Comparison of ENCODE assay signal across 8 mouse cellular contexts in the genomic region with DNA sequence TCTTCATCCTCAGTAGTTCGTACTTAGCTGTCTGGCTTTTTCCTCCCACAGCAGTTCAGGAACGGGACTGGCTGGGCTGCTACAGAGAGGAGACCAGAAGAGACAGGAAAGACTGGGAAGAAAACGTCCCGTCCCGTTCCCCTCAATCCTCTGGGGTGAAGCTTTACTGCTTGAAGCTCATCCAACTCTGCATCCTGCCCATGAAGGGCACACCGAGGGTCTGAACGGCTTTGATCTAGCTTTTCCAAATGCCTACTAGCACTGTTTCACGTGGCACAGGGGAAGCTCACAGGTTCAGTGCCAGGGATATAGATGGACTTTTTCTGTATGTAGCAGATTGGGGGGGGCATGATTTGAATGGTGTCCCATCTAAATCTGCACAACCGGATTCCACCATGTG. TPM values are rescaled to one million over a fixed set of nuclear protein-coding genes. Genes with fewer than 3 reads are reported as not detected.
DNase-seq lines count a peak whose midpoint lies in the region; ATAC-seq and TF ChIP-seq lines count a peak whose summit lies in the region.

No protein-coding gene starts in this region.

- WGBS in forebrain, embryonic 12.5 days, result 37% methylated on average over 9 of the region's 9 CpGs
- 39% methylated on average over 9 of the region's 9 CpGs for WGBS in intestine, embryonic 14.5 days
- 32% methylated on average over 9 of the region's 9 CpGs for WGBS in midbrain, postnatal 0 days

- TF ChIP-seq CTCF in layer of hippocampus, adult 2 months (conservative IDR thresholded peaks at IDR 0.05), result no peak
- TF ChIP-seq CTCF in midbrain, postnatal 0 days (IDR thresholded peaks at IDR 0.05), result no peak

- H3K4me1 ChIP-seq in forebrain, embryonic 12.5 days, result peaks cover 5% of the 10 kb centered on the region; the same call in 1 of the 2 replicates
- H3K4me1 ChIP-seq in intestine, embryonic 14.5 days (replicated peaks; ENCODE audit: control insufficient read depth, insufficient read depth, low read length), result peaks cover 14% of the 10 kb centered on the region
- peaks cover 8% of the 10 kb centered on the region; the same call in 1 of the 2 replicates for H3K4me1 ChIP-seq in midbrain, postnatal 0 days (ENCODE audit: insufficient read depth, low read length)

- no peaks in the 10 kb centered on the region for H3K9me3 ChIP-seq in forebrain, embryonic 12.5 days
- no peaks in the 10 kb centered on the region for H3K9me3 ChIP-seq in intestine, embryonic 14.5 days (ENCODE audit: control insufficient read depth, low read length)
- H3K9me3 ChIP-seq in midbrain, postnatal 0 days (ENCODE audit: low read length), result no peaks in the 10 kb centered on the region

- peak overlapping the region; percentile 55 for H3K4me3 ChIP-seq in layer of hippocampus, adult 2 months
- H3K4me3 ChIP-seq in forebrain, embryonic 12.5 days (replicated peaks), result no peak overlapping the region
- 0 out of 2 replicates have a peak overlapping the region, but pooled peaks have one; percentile 26 for H3K4me3 ChIP-seq in intestine, embryonic 14.5 days (ENCODE audit: low read depth, low read length)
- peak overlapping the region; percentile 35; the same call in 1 of the 2 replicates for H3K4me3 ChIP-seq in midbrain, postnatal 0 days (ENCODE audit: low read depth, low read length)

- H3K27me3 ChIP-seq in forebrain, embryonic 12.5 days, result peaks cover 28% of the 10 kb centered on the region
- no peaks in the 10 kb centered on the region for H3K27me3 ChIP-seq in intestine, embryonic 14.5 days (replicated peaks; ENCODE audit: control insufficient read depth, insufficient read depth, low read length)
- H3K27me3 ChIP-seq in midbrain, postnatal 0 days (ENCODE audit: insufficient read depth, low read length), result no peaks in the 10 kb centered on the region

- peak overlapping the region; percentile 72 for H3K4me2 ChIP-seq in forebrain, embryonic 12.5 days
- peak overlapping the region; percentile 64 for H3K4me2 ChIP-seq in intestine, embryonic 14.5 days (ENCODE audit: low read length)
- peak overlapping the region; percentile 78 for H3K4me2 ChIP-seq in midbrain, postnatal 0 days (ENCODE audit: low read depth, low read length, poor library complexity, severe bottlenecking)

- H3K27ac ChIP-seq in layer of hippocampus, adult 2 months, result no peak overlapping the region
- H3K27ac ChIP-seq in forebrain, embryonic 12.5 days, result no peak overlapping the region
- H3K27ac ChIP-seq in intestine, embryonic 14.5 days (ENCODE audit: low read depth), result no peak overlapping the region; the same call in 1 of the 2 replicates
- no peak overlapping the region for H3K27ac ChIP-seq in midbrain, postnatal 0 days (ENCODE audit: low read depth, low read length)

- no peak overlapping the region for H3K9ac ChIP-seq in forebrain, embryonic 12.5 days
- no peak overlapping the region for H3K9ac ChIP-seq in intestine, embryonic 14.5 days (ENCODE audit: low read length)
- peak overlapping the region; percentile 54; the same call in 1 of the 2 replicates for H3K9ac ChIP-seq in midbrain, postnatal 0 days (replicated peaks; ENCODE audit: low read length, poor library complexity, severe bottlenecking)

- no peak for DNase-seq in layer of hippocampus, adult 2 months (ENCODE audit: low spot score in 2 of 2)
- DNase-seq in layer of hippocampus, adult 18-20 months (ENCODE audit: low spot score in 2 of 2), result no peak
- no peak for DNase-seq in intestine, embryonic 14.5 days (ENCODE audit: low spot score)
- DNase-seq in midbrain, postnatal 0 days (ENCODE audit: low spot score), result no peak
- DNase-seq in thymus, postnatal 36 days, result no peak
- DNase-seq in frontal cortex, adult 2 months (ENCODE audit: extremely low spot score in 1 of 2, low spot score in 1 of 2), result no peak
- no peak for DNase-seq in thymus, adult 18-20 months

- no peaks in the 10 kb centered on the region for H3K36me3 ChIP-seq in forebrain, embryonic 12.5 days (replicated peaks)
- no peaks in the 10 kb centered on the region for H3K36me3 ChIP-seq in intestine, embryonic 14.5 days (ENCODE audit: control insufficient read depth, insufficient read depth, low read length)
- no peaks in the 10 kb centered on the region for H3K36me3 ChIP-seq in midbrain, postnatal 0 days (ENCODE audit: insufficient read depth, low read length)

- ATAC-seq in forebrain, embryonic 12.5 days (ENCODE audit: low FRiP score), result no peak
- no peak for ATAC-seq in intestine, embryonic 14.5 days (replicated peaks; ENCODE audit: low FRiP score, low TSS enrichment, low read depth)
- ATAC-seq in midbrain, postnatal 0 days (ENCODE audit: low FRiP score), result no peak

RNA-seq across cellular contexts. Expression of a gene that starts 16.0 kb away (rescaled TPM):
- 10 to 100 TPM; 14.4 to 15.8 TPM for total RNA-seq in layer of hippocampus, adult 2 months (2021)
- total RNA-seq in layer of hippocampus, adult 18-20 months (2021), result 10 to 100 TPM; 12.8 to 13.9 TPM
- 16.4 and 16.9 TPM in 2 replicates for polyA plus RNA-seq in forebrain, embryonic 12.5 days (2016; fragmentation: Nextera tagmentation; extraction: Ambion mirVana)
- 12.5 and 14.0 TPM in 2 replicates for polyA plus RNA-seq in intestine, embryonic 14.5 days (2014; fragmentation: Nextera tagmentation; extraction: Ambion mirVana)
- total RNA-seq in midbrain, postnatal 0 days (2014; rRNA removed), result 11.0 and 19.7 TPM in 2 replicates
- polyA plus RNA-seq in midbrain, postnatal 0 days (2015; fragmentation: Nextera tagmentation; extraction: Ambion mirVana), result 11.5 and 11.7 TPM in 2 replicates
- 28.8 and 33.2 TPM in 2 replicates for polyA plus RNA-seq in frontal cortex, adult 2 months (2012; rRNA removed)

RNA-seq across cellular contexts. Expression of a gene that starts 43.2 kb away (rescaled TPM):
- 1 to 10 TPM; 2.7 to 3.2 TPM for total RNA-seq in layer of hippocampus, adult 2 months (2021)
- 1 to 10 TPM; 2.5 to 3.5 TPM for total RNA-seq in layer of hippocampus, adult 18-20 months (2021)
- 0.77 and 1.1 TPM in 2 replicates for polyA plus RNA-seq in forebrain, embryonic 12.5 days (2016; fragmentation: Nextera tagmentation; extraction: Ambion mirVana)
- 3.5 and 3.6 TPM in 2 replicates for polyA plus RNA-seq in intestine, embryonic 14.5 days (2014; fragmentation: Nextera tagmentation; extraction: Ambion mirVana)
- total RNA-seq in midbrain, postnatal 0 days (2014; rRNA removed), result 3.0 and 4.0 TPM in 2 replicates
- 2.5 and 2.9 TPM in 2 replicates for polyA plus RNA-seq in midbrain, postnatal 0 days (2015; fragmentation: Nextera tagmentation; extraction: Ambion mirVana)
- 3.0 and 3.1 TPM in 2 replicates for polyA plus RNA-seq in frontal cortex, adult 2 months (2012; rRNA removed)
